Mouse (Mus musculus): ENCODE measurements at regions not wholly inside any gene's neighbourhood (a gene's known extent, or its start where the extent isn't known, plus 50 kb on each side); places are given as distances from the start of the nearest gene placed in this dataset.

DNA sequence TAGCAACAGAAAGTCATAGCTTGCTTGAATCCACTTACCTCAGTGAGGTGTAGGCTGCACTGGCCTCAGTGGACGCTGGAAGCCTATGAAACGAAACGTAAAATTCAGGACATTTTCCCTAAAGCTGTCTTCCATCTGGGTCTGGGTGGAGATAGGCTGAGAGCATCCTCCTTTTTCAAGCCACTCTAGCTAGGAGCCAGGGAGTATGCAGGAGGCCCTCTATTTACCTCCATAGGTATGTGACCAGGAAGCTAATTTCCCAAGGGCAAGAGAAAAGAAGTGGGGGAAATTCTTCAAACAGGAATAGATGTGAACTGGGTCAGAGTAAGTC lies 95.9 kb upstream of the Tmem45b start:
- TF ChIP-seq POLR2A (IDR thresholded peaks at IDR 0.05; ENCODE audit: low read depth, low read length) = no peak
- TF ChIP-seq CTCF (conservative IDR thresholded peaks at IDR 0.05; ENCODE audit: insufficient read depth, insufficient read length, low read depth, low read length) = no peak
